ENCODE assay signal across 13 mouse cellular contexts in the genomic region with DNA sequence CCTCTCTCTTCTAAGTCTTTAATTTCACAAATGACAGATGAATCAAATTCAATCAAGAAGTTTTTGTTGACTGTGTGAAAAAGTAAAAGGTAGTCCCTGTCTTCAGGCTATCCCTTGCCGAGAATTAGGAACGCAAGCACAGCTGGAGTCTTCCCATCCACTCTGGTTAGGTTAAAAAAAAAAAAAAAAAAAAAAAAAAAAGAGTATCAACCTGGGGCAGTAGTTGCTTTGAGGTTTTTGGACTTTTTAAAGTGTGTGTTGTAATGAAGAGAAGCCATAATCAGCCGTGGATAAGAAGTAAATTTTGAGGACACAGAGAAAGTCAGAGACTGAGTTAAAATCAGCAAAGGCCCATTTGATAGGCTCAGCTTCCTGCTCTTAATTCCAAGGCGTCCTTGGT. TPM values are rescaled to one million over a fixed set of nuclear protein-coding genes. Genes with fewer than 3 reads are reported as not detected.
DNase-seq lines count a peak whose midpoint lies in the region; ATAC-seq and TF ChIP-seq lines count a peak whose summit lies in the region.
"Had no signal": no experiment of that assay in that cellular context is flagged by ENCODE, and none has a peak within 500 bp of the region (broad histone marks: within the 10 kb centered on the region; RNA-seq: fewer than 3 reads in every experiment).

No protein-coding gene starts in this region.

- peak overlapping the region; percentile 98 for H3K4me3 ChIP-seq in gastrocnemius, adult 2 months
- peak overlapping the region; percentile 76 for H3K4me3 ChIP-seq in liver, embryonic 11.5 days (ENCODE audit: low read depth, low read length)
- no peak overlapping the region; the same call in 1 of the 2 replicates for H3K4me3 ChIP-seq in embryonic facial prominence, embryonic 13.5 days
- peak overlapping the region; percentile 95 for H3K4me3 ChIP-seq in liver, embryonic 16.5 days (ENCODE audit: low read depth, low read length)

- WGBS in liver, embryonic 11.5 days: 67% methylated on average over 4 of the region's 4 CpGs
- WGBS in embryonic facial prominence, embryonic 13.5 days: 50% methylated on average over 4 of the region's 4 CpGs
- 65% methylated on average over 4 of the region's 4 CpGs for WGBS in liver, embryonic 16.5 days (ENCODE audit: insufficient replicate concordance)

- 0 out of 2 replicates have a peak, but pooled peaks cover 2% of the 10 kb centered on the region for H3K4me1 ChIP-seq in liver, embryonic 11.5 days (replicated peaks; ENCODE audit: control insufficient read depth, insufficient read depth, low read length)
- H3K4me1 ChIP-seq in embryonic facial prominence, embryonic 13.5 days: 0 out of 2 replicates have a peak, but pooled peaks cover 9% of the 10 kb centered on the region
- H3K4me1 ChIP-seq in liver, embryonic 16.5 days (ENCODE audit: control insufficient read depth, low read depth, low read length): peaks cover 11% of the 10 kb centered on the region

- intact Hi-C loops in gastrocnemius, adult 2 months (cut with DNase I): loop anchor here (5.0 kb wide), 1 partner anchor 91 kb away; a partner anchor contains a TSS

- H3K4me2 ChIP-seq in liver, embryonic 11.5 days: peak overlapping the region; percentile 87
- peak overlapping the region; percentile 72 for H3K4me2 ChIP-seq in embryonic facial prominence, embryonic 13.5 days
- H3K4me2 ChIP-seq in liver, embryonic 16.5 days (ENCODE audit: low read depth, low read length): peak overlapping the region; percentile 97

- H3K9ac ChIP-seq in liver, embryonic 11.5 days (ENCODE audit: low read depth, low read length): no peak overlapping the region
- H3K9ac ChIP-seq in embryonic facial prominence, embryonic 13.5 days: no peak overlapping the region
- H3K9ac ChIP-seq in liver, embryonic 16.5 days (ENCODE audit: low read depth, low read length): no peak overlapping the region
- H3K9ac ChIP-seq: embryonic facial prominence, embryonic 12.5 days had no signal

- DNase-seq in gastrocnemius, adult 2 months: no peak
- DNase-seq in gastrocnemius, postnatal 10 days: no peak
- DNase-seq in liver, embryonic 11.5 days (ENCODE audit: low spot score): no peak
- no peak for DNase-seq in liver
- DNase-seq in embryo, embryonic 10.5 days (ENCODE audit: low spot score): no peak
- no peak for DNase-seq in Muller cell, postnatal 12 days (ENCODE audit: inconsistent ontology term)
- DNase-seq: adrenal gland, postnatal 36 days; cerebellum, adult 8-10 months; heart, postnatal 36 days had no signal

- TF ChIP-seq CTCF in gastrocnemius, adult 2 months (IDR thresholded peaks at IDR 0.05): no peak

- peak overlapping the region; percentile 99 for H3K27ac ChIP-seq in gastrocnemius, adult 2 months
- H3K27ac ChIP-seq in liver, embryonic 11.5 days (ENCODE audit: low read depth, low read length): no peak overlapping the region
- H3K27ac ChIP-seq in embryonic facial prominence, embryonic 13.5 days: no peak overlapping the region
- H3K27ac ChIP-seq in liver, embryonic 16.5 days (ENCODE audit: low read length): no peak overlapping the region
- H3K27ac ChIP-seq: embryonic facial prominence, embryonic 12.5 days had no signal

- ATAC-seq in liver, embryonic 11.5 days (replicated peaks; ENCODE audit: low FRiP score): no peak
- no peak for ATAC-seq in embryonic facial prominence, embryonic 13.5 days (ENCODE audit: insufficient number of reproducible peaks, insufficient read depth, low FRiP score, low TSS enrichment, low read depth)
- no peak for ATAC-seq in liver, embryonic 16.5 days (ENCODE audit: low read depth)

- no peaks in the 10 kb centered on the region for H3K36me3 ChIP-seq in liver, embryonic 11.5 days (ENCODE audit: control insufficient read depth, insufficient read depth, low read length)
- 0 out of 2 replicates have a peak, but pooled peaks cover 9% of the 10 kb centered on the region for H3K36me3 ChIP-seq in embryonic facial prominence, embryonic 13.5 days
- no peaks in the 10 kb centered on the region for H3K36me3 ChIP-seq in liver, embryonic 16.5 days (ENCODE audit: control insufficient read depth, insufficient read depth)

- H3K9me3 ChIP-seq in liver, embryonic 11.5 days (ENCODE audit: control insufficient read depth, low read length): peaks cover 7% of the 10 kb centered on the region; the same call in 1 of the 2 replicates
- peaks cover 3% of the 10 kb centered on the region; the same call in 1 of the 2 replicates for H3K9me3 ChIP-seq in embryonic facial prominence, embryonic 13.5 days
- H3K9me3 ChIP-seq in liver, embryonic 16.5 days (replicated peaks; ENCODE audit: control insufficient read depth, low read length): no peaks in the 10 kb centered on the region; the same call in 1 of the 2 replicates

- H3K27me3 ChIP-seq in liver, embryonic 11.5 days (replicated peaks; ENCODE audit: control insufficient read depth, insufficient read depth, low read length): no peaks in the 10 kb centered on the region
- H3K27me3 ChIP-seq in embryonic facial prominence, embryonic 13.5 days: no peaks in the 10 kb centered on the region
- no peaks in the 10 kb centered on the region for H3K27me3 ChIP-seq in liver, embryonic 16.5 days (ENCODE audit: control insufficient read depth, insufficient read depth, low read depth, low read length)
- H3K27me3 ChIP-seq: embryonic facial prominence, embryonic 12.5 days had no signal

RNA-seq across cellular contexts. Expression of a gene that starts 20.5 kb away (rescaled TPM):
- 1 to 10 TPM; 1.9 to 3.4 TPM for total RNA-seq in gastrocnemius, adult 2 months (2021)
- total RNA-seq in gastrocnemius, postnatal 10 days (2021): 1 to 10 TPM; 3.5 to 4.2 TPM
- polyA plus RNA-seq in liver, embryonic 11.5 days (2014; fragmentation: Nextera tagmentation; extraction: Ambion mirVana): 7.3 and 7.7 TPM in 2 replicates
- polyA plus RNA-seq in embryonic facial prominence, embryonic 13.5 days (2015; fragmentation: Nextera tagmentation; extraction: Ambion mirVana): 17.1 and 20.3 TPM in 2 replicates
- polyA plus RNA-seq in liver, embryonic 16.5 days (2015; fragmentation: Nextera tagmentation; extraction: Ambion mirVana): 31.8 and 34.8 TPM in 2 replicates
- polyA plus RNA-seq: small intestine, adult 2 months had no signal

RNA-seq across cellular contexts. Expression of a gene that starts 41.9 kb away (rescaled TPM):
- total RNA-seq in gastrocnemius, adult 2 months (2021): 1,000 to 10,000 TPM; 1,330 to 1,331 TPM
- total RNA-seq in gastrocnemius, postnatal 10 days (2021): 1,000 to 10,000 TPM; 2,149 to 2,299 TPM
- 729 and 742 TPM in 2 replicates for polyA plus RNA-seq in liver, embryonic 11.5 days (2014; fragmentation: Nextera tagmentation; extraction: Ambion mirVana)
- polyA plus RNA-seq in embryonic facial prominence, embryonic 13.5 days (2015; fragmentation: Nextera tagmentation; extraction: Ambion mirVana): 1,664 and 1,723 TPM in 2 replicates
- 181 and 231 TPM in 2 replicates for polyA plus RNA-seq in liver, embryonic 16.5 days (2015; fragmentation: Nextera tagmentation; extraction: Ambion mirVana)
